Mouse (Mus musculus): ENCODE measurements around the gene Trim27. TPM values are rescaled to one million over a fixed set of nuclear protein-coding genes. Genes with fewer than 3 reads are reported as not detected.

Trim27 gene
- polyA plus RNA-seq, 1 experiment from 2014 or later, result 58.5 TPM

GRCm38 (mm10) chr13:21243196-21243595, 64.0 kb downstream of the Trim27 start:
- H3K4me1 ChIP-seq (replicated peaks; ENCODE audit: control insufficient read depth, insufficient read depth), result no peaks in the 10 kb centered on the region
- no peak for TF ChIP-seq EP300 (optimal IDR thresholded peaks at IDR 0.05)
- no peak for TF ChIP-seq CTCF (IDR thresholded peaks at IDR 0.05; ENCODE audit: low read depth)
- DNase-seq (ENCODE audit: low spot score) (no peak), ATAC-seq (ENCODE audit: low FRiP score, low TSS enrichment) (no peak)
- H3K9ac ChIP-seq (ENCODE audit: low read length), result no peak overlapping the region
- H3K4me2 ChIP-seq (replicated peaks; ENCODE audit: low read depth), result peak overlapping the region; percentile 35
- H3K27ac ChIP-seq (replicated peaks), result no peak overlapping the region
- no peaks in the 10 kb centered on the region for H3K9me3 ChIP-seq (ENCODE audit: control insufficient read depth, low read length)
- no peaks in the 10 kb centered on the region for H3K36me3 ChIP-seq (ENCODE audit: control insufficient read depth, insufficient read depth, low read length)
- H3K4me3 ChIP-seq (ENCODE audit: low read depth, low read length), result peak overlapping the region; percentile 10; the same call in 1 of the 2 replicates
- no peaks in the 10 kb centered on the region for H3K27me3 ChIP-seq (ENCODE audit: control insufficient read depth, insufficient read depth, low read length)
- 21% methylated on average over 13 of the region's 13 CpGs for WGBS

GRCm38 (mm10) chr13:21244089-21244488, 64.8 kb downstream of the Trim27 start:
- Histone ChIP-seq H3K27me3 (ENCODE audit: control insufficient read depth, insufficient read depth, low read length) (no peaks in the 10 kb centered on the region), H3K36me3 (ENCODE audit: control insufficient read depth, insufficient read depth, low read length) (no peaks in the 10 kb centered on the region), H3K9ac (ENCODE audit: low read length) (no peak overlapping the region), H3K4me3 (ENCODE audit: low read depth, low read length) (no peak overlapping the region), H3K9me3 (ENCODE audit: control insufficient read depth, low read length) (no peaks in the 10 kb centered on the region), H3K4me1 (replicated peaks; ENCODE audit: control insufficient read depth, insufficient read depth) (no peaks in the 10 kb centered on the region), H3K27ac (replicated peaks) (no peak overlapping the region), H3K4me2 (replicated peaks; ENCODE audit: low read depth) (no peak overlapping the region)
- 74% methylated on average over 5 of the region's 5 CpGs for WGBS
- DNase-seq (ENCODE audit: low spot score), result no peak
- peak; percentile 71; the same call in 1 of the 2 replicates for ATAC-seq (ENCODE audit: low FRiP score, low TSS enrichment)
- no peak for TF ChIP-seq EP300 (optimal IDR thresholded peaks at IDR 0.05)
- TF ChIP-seq CTCF (IDR thresholded peaks at IDR 0.05; ENCODE audit: low read depth), result no peak

Other genes with a start within 250 kb of the Trim27 start
- not detected in 2 replicates for gene Olfr1370, start 104.5 kb upstream of the Trim27 start, polyA plus RNA-seq (2015; fragmentation: Nextera tagmentation; extraction: Ambion mirVana)
- gene Olfr1369-ps1, start 68.0 kb upstream of the Trim27 start, polyA plus RNA-seq (2015; fragmentation: Nextera tagmentation; extraction: Ambion mirVana), result 0.04 TPM in 2 replicates
- gene Olfr263, start 49.8 kb upstream of the Trim27 start, polyA plus RNA-seq (2015; fragmentation: Nextera tagmentation; extraction: Ambion mirVana), result not detected in 2 replicates
- not detected in 2 replicates for gene Olfr1368, start 33.6 kb upstream of the Trim27 start, polyA plus RNA-seq (2015; fragmentation: Nextera tagmentation; extraction: Ambion mirVana)
- gene Gpx5, start 113.3 kb downstream of the Trim27 start, polyA plus RNA-seq (2015; fragmentation: Nextera tagmentation; extraction: Ambion mirVana), result 0.06 TPM in 1 of 2 replicates, not detected in the other
- gene Gpx6, start 132.7 kb downstream of the Trim27 start, polyA plus RNA-seq (2015; fragmentation: Nextera tagmentation; extraction: Ambion mirVana), result 0.07 TPM in 1 of 2 replicates, not detected in the other
- not detected in 2 replicates for gene Olfr1367, start 167.5 kb downstream of the Trim27 start, polyA plus RNA-seq (2015; fragmentation: Nextera tagmentation; extraction: Ambion mirVana)
- gene Zscan12, start 183.4 kb downstream of the Trim27 start, polyA plus RNA-seq (2015; fragmentation: Nextera tagmentation; extraction: Ambion mirVana), result 4.3 and 4.6 TPM in 2 replicates
- 32.9 and 36.4 TPM in 2 replicates for gene Zkscan3, start 223.3 kb downstream of the Trim27 start, polyA plus RNA-seq (2015; fragmentation: Nextera tagmentation; extraction: Ambion mirVana)